Mouse (Mus musculus) spleen, adult 2 months (tissue): ENCODE data around the gene Asf1a. TPM values are rescaled to one million over a fixed set of nuclear protein-coding genes. Genes with fewer than 3 reads are reported as not detected.
"Not testable (repeated sequence)": the region's sequence is repeated elsewhere in the genome, so short reads cannot be mapped to it uniquely, and the experiment has no call there.

Experiments used
- DNase-seq, 2 experiments: peaks; one replicate each; pipeline versions ENCODE4 v3.0.0 to v3.0.0-alpha.2; 2012 to 2021; ENCODE audit warnings: low spot score in 2 of 2, low read depth in 1 of 2
- H3K27ac ChIP-seq: fragments of 200-500 bp; 2 replicates; pipeline ENCODE4 v1.5.1; 2012; ENCODE audit warnings: low read length, inconsistent platforms; ENCODE audit not compliant: insufficient read depth
- H3K27me3 ChIP-seq: fragments of 200-500 bp; 2 replicates; pipeline ENCODE4 v1.6.1; 2012; ENCODE audit warnings: mild to moderate bottlenecking, moderate library complexity, low read length, inconsistent platforms; ENCODE audit not compliant: control insufficient read depth, insufficient read depth
- H3K36me3 ChIP-seq: fragments of 200-500 bp; 2 replicates; pipeline ENCODE4 v1.6.1; 2012; ENCODE audit warnings: mild to moderate bottlenecking, low read length, inconsistent platforms; ENCODE audit not compliant: control insufficient read depth, insufficient read depth
- H3K4me1 ChIP-seq: fragments of 200-500 bp; 2 replicates; pipeline ENCODE4 v1.6.1; 2011; ENCODE audit warnings: inconsistent platforms; ENCODE audit not compliant: control insufficient read depth, insufficient read depth, insufficient read length
- H3K4me3 ChIP-seq: fragments of 200-500 bp; 2 replicates; pipeline ENCODE4 v1.5.1; 2011; ENCODE audit warnings: mild to moderate bottlenecking, inconsistent platforms; ENCODE audit not compliant: insufficient read depth, insufficient read length; ENCODE audit errors: extremely low read depth
- CTCF ChIP-seq: fragments of 200-500 bp; IDR thresholded peaks from 2 replicates; pipeline ENCODE4 v1.5.1; 2011; ENCODE audit warnings: mild to moderate bottlenecking, inconsistent platforms; ENCODE audit not compliant: insufficient read depth, insufficient read length, insufficient replicate concordance; ENCODE audit errors: extremely low read depth
- POLR2A ChIP-seq: fragments of 200-500 bp; IDR thresholded peaks from 2 replicates; pipeline ENCODE4 v1.6.1; 2011; ENCODE audit warnings: low read depth, low read length, inconsistent platforms
- WGBS: fragments of 180-500 bp; shearing (Covaris S2); methylation state at CpG from one replicate; pipeline ENCODE4 v1.1.7; 2018; 5-methylcytosine and 5-hydroxymethylcytosine counted together
- polyA plus RNA-seq: library from polyadenylated mRNA; depleted of rRNA; stranded (reverse); fragments of >200 nt; gene quantifications from 2 replicates; pipeline ENCODE4 v1.2.3, GENCODE M21; 2012; rRNA removed

The Asf1a gene
- polyA plus RNA-seq, 1 experiment, result 2.4 TPM

- DNase-seq, result no peak
- WGBS, result 20% methylated on average over 13 of the region's 13 CpGs
- Histone ChIP-seq H3K4me1 (no peaks in the 10 kb centered on the region), H3K36me3 (no peaks in the 10 kb centered on the region), H3K27ac (no peak overlapping the region), H3K4me3 (no peak overlapping the region), H3K27me3 (no peaks in the 10 kb centered on the region)
- TF ChIP-seq POLR2A, result no peak
- TF ChIP-seq CTCF, result no peak
Observed at GRCm38 (mm10) chr10:53635246-53635971, 38.9 kb downstream of the Asf1a start.

- H3K27me3 ChIP-seq, result no peaks in the 10 kb centered on the region
- H3K4me3 ChIP-seq, result no peak overlapping the region
- DNase-seq, result no peak
- no peak overlapping the region for H3K27ac ChIP-seq
- H3K4me1 ChIP-seq, result no peaks in the 10 kb centered on the region
- TF ChIP-seq CTCF, result no peak
- no peak for TF ChIP-seq POLR2A
- H3K36me3 ChIP-seq, result no peaks in the 10 kb centered on the region
Observed at GRCm38 (mm10) chr10:53641507-53641906, 45.0 kb downstream of the Asf1a start.

GRCm38 (mm10) chr10:53650683-53651082, 54.1 kb downstream of the Asf1a start:
- H3K4me1 ChIP-seq, result no peaks in the 10 kb centered on the region
- DNase-seq, result no peak
- no peak overlapping the region for H3K27ac ChIP-seq
- H3K36me3 ChIP-seq, result no peaks in the 10 kb centered on the region
- TF ChIP-seq POLR2A (no peak), CTCF (no peak)
- H3K27me3 ChIP-seq, result no peaks in the 10 kb centered on the region
- no peak overlapping the region for H3K4me3 ChIP-seq
- WGBS, result 81% methylated on average over 2 of the region's 2 CpGs

GRCm38 (mm10) chr10:53654239-53654638, 57.7 kb downstream of the Asf1a start:
- not testable (repeated sequence) for H3K4me3 ChIP-seq, H3K27me3 ChIP-seq, DNase-seq, H3K27ac ChIP-seq, H3K36me3 ChIP-seq, H3K4me1 ChIP-seq
- 76% methylated on average over 5 of the region's 5 CpGs for WGBS

Other genes starting within 250 kb of the Asf1a start
- 1.2 and 1.4 TPM in 2 replicates for gene Cep85l, start 216.8 kb upstream of the Asf1a start, polyA plus RNA-seq
- gene Mcm9, start 33.7 kb downstream of the Asf1a start, polyA plus RNA-seq, result 3.5 and 7.1 TPM in 2 replicates
- gene Fam184a, start 154.4 kb downstream of the Asf1a start, polyA plus RNA-seq, result 0.11 and 0.18 TPM in 2 replicates